Mouse (Mus musculus) embryonic facial prominence, embryonic 12.5 days (tissue): Measurements from ENCODE around the gene Ip6k1. TPM values are rescaled to one million over a fixed set of nuclear protein-coding genes. Genes with fewer than 3 reads are reported as not detected.
A peak's percentile ranks its signal among the peaks of the same experiment; 100 is the strongest.
"Not testable (repeated sequence)": the region's sequence is repeated elsewhere in the genome, so short reads cannot be mapped to it uniquely, and the experiment has no call there.

Source experiments
- ATAC-seq: fragments of 200-750 bp; cut with Nextera tagmentation; 2 replicates; pipeline ENCODE4 v1.8.0; 2017; ENCODE audit not compliant: insufficient number of reproducible peaks, insufficient read depth, low FRiP score, low TSS enrichment
- H3K27ac ChIP-seq: fragments of 300-500 bp; sonication (generic); 2 replicates; pipeline ENCODE4 v1.5.1; 2016; ENCODE audit warnings: mild to moderate bottlenecking
- H3K27me3 ChIP-seq: fragments of 300-500 bp; sonication (generic); 2 replicates; pipeline ENCODE4 v1.6.1; 2016; ENCODE audit warnings: mild to moderate bottlenecking, moderate library complexity
- H3K36me3 ChIP-seq: fragments of 300-500 bp; sonication (generic); 2 replicates; pipeline ENCODE4 v1.6.1; 2016; ENCODE audit warnings: mild to moderate bottlenecking
- H3K4me1 ChIP-seq: fragments of 300-500 bp; sonication (generic); 2 replicates; pipeline ENCODE4 v1.6.1; 2016
- H3K4me2 ChIP-seq: fragments of 300-500 bp; sonication (generic); replicated peaks from 2 replicates; pipeline ENCODE4 v1.6.1; 2016; ENCODE audit warnings: mild to moderate bottlenecking, moderate library complexity
- H3K4me3 ChIP-seq: fragments of 300-500 bp; sonication (generic); 2 replicates; pipeline ENCODE4 v1.5.1; 2016; ENCODE audit warnings: mild to moderate bottlenecking
- H3K9ac ChIP-seq: fragments of 300-500 bp; sonication (generic); 2 replicates; pipeline ENCODE4 v1.6.1; 2016; ENCODE audit warnings: mild to moderate bottlenecking, moderate library complexity
- H3K9me3 ChIP-seq: fragments of 300-500 bp; sonication (generic); 2 replicates; pipeline ENCODE4 v1.6.1; 2016; ENCODE audit warnings: mild to moderate bottlenecking, moderate library complexity
- WGBS: fragments of 180-500 bp; shearing (Covaris S2); methylation state at CpG from one replicate; pipeline ENCODE4 v1.1.7; 2016; 5-methylcytosine and 5-hydroxymethylcytosine counted together
- polyA plus RNA-seq: library from polyadenylated mRNA; unstranded; fragments of >200 nt; fragmentation: Nextera tagmentation; extraction: Ambion mirVana; gene quantifications from 2 replicates; pipeline ENCODE4 v1.2.1, GENCODE M21; 2016

Gene Ip6k1
- polyA plus RNA-seq, 1 experiment from 2014 or later, result 85.6 TPM

GRCm38 (mm10) chr9:108003531-108003890 lies 1.2 kb downstream of the Ip6k1 start:
- H3K27me3 ChIP-seq, result no peaks in the 10 kb centered on the region
- no peak for ATAC-seq
- H3K4me3 ChIP-seq, result peak overlapping the region; percentile 82
- H3K4me2 ChIP-seq, result peak overlapping the region; percentile 84
- peak overlapping the region; percentile 90 for H3K9ac ChIP-seq
- no peaks in the 10 kb centered on the region for H3K36me3 ChIP-seq
- WGBS, result 10% methylated on average over 8 of the region's 8 CpGs
- peaks cover 20% of the 10 kb centered on the region for H3K4me1 ChIP-seq
- H3K9me3 ChIP-seq, result no peaks in the 10 kb centered on the region
- H3K27ac ChIP-seq, result peak overlapping the region; percentile 94

- peaks cover 7% of the 10 kb centered on the region for H3K36me3 ChIP-seq
- H3K4me3 ChIP-seq, result no peak overlapping the region
- no peak overlapping the region for H3K27ac ChIP-seq
- 88% methylated on average over 5 of the region's 5 CpGs for WGBS
- H3K27me3 ChIP-seq, result no peaks in the 10 kb centered on the region
- no peak overlapping the region for H3K4me2 ChIP-seq
- H3K4me1 ChIP-seq, result peaks cover 18% of the 10 kb centered on the region
- H3K9ac ChIP-seq, result no peak overlapping the region
- H3K9me3 ChIP-seq, result no peaks in the 10 kb centered on the region
- ATAC-seq, result no peak
These were observed 5.7 kb downstream of the Ip6k1 start for GRCm38 (mm10) chr9:108008041-108008440.

GRCm38 (mm10) chr9:108010385-108010784 lies 8.1 kb downstream of the Ip6k1 start:
- no peak for ATAC-seq
- no peak overlapping the region for H3K4me3 ChIP-seq

GRCm38 (mm10) chr9:108013577-108013976 lies 11.3 kb downstream of the Ip6k1 start:
- not testable (repeated sequence) for H3K4me2 ChIP-seq, H3K27me3 ChIP-seq, H3K4me1 ChIP-seq, H3K9ac ChIP-seq, ATAC-seq, H3K27ac ChIP-seq, H3K9me3 ChIP-seq, H3K4me3 ChIP-seq
- 93% methylated on average over 2 of the region's 2 CpGs for WGBS
- H3K36me3 ChIP-seq, result peaks cover 21% of the 10 kb centered on the region

More at GRCm38 (mm10) chr9:108010385-108010784, 8.1 kb downstream of the Ip6k1 start:
- no peak overlapping the region for H3K9ac ChIP-seq
- H3K4me1 ChIP-seq, result no peaks in the 10 kb centered on the region
- H3K36me3 ChIP-seq, result peaks cover 10% of the 10 kb centered on the region
- H3K27ac ChIP-seq, result no peak overlapping the region
- no peaks in the 10 kb centered on the region for H3K9me3 ChIP-seq
- no peaks in the 10 kb centered on the region for H3K27me3 ChIP-seq
- H3K4me2 ChIP-seq, result no peak overlapping the region

GRCm38 (mm10) chr9:108017127-108017526 lies 14.8 kb downstream of the Ip6k1 start:
- Histone ChIP-seq H3K4me1 (no peaks in the 10 kb centered on the region), H3K9ac (no peak overlapping the region), H3K36me3 (peaks cover 21% of the 10 kb centered on the region), H3K4me3 (no peak overlapping the region), H3K9me3 (no peaks in the 10 kb centered on the region), H3K27me3 (no peaks in the 10 kb centered on the region), H3K27ac (no peak overlapping the region), H3K4me2 (no peak overlapping the region)
- ATAC-seq, result no peak
- WGBS, result 80% methylated on average over 3 of the region's 3 CpGs

GRCm38 (mm10) chr9:108020741-108021140 lies 18.4 kb downstream of the Ip6k1 start:
- Histone ChIP-seq H3K4me2 (no peak overlapping the region), H3K27ac (no peak overlapping the region), H3K4me1 (no peaks in the 10 kb centered on the region), H3K36me3 (peaks cover 26% of the 10 kb centered on the region), H3K4me3 (no peak overlapping the region), H3K27me3 (no peaks in the 10 kb centered on the region), H3K9me3 (no peaks in the 10 kb centered on the region), H3K9ac (no peak overlapping the region)
- no peak for ATAC-seq
- WGBS, result 89% methylated on average over 1 of the region's 1 CpGs

GRCm38 (mm10) chr9:108023216-108023615 lies 20.9 kb downstream of the Ip6k1 start:
- 86% methylated on average over 3 of the region's 3 CpGs for WGBS
- Histone ChIP-seq H3K36me3 (peaks cover 39% of the 10 kb centered on the region), H3K9ac (no peak overlapping the region)

GRCm38 (mm10) chr9:108026584-108026983 lies 24.3 kb downstream of the Ip6k1 start:
- Histone ChIP-seq H3K27ac (no peak overlapping the region), H3K4me1 (no peaks in the 10 kb centered on the region), H3K27me3 (no peaks in the 10 kb centered on the region), H3K4me2 (no peak overlapping the region), H3K9me3 (no peaks in the 10 kb centered on the region), H3K4me3 (no peak overlapping the region), H3K36me3 (peaks cover 57% of the 10 kb centered on the region), H3K9ac (no peak overlapping the region)
- WGBS, result 85% methylated on average over 3 of the region's 3 CpGs
- no peak for ATAC-seq

More at GRCm38 (mm10) chr9:108023216-108023615, 20.9 kb downstream of the Ip6k1 start:
- H3K9me3 ChIP-seq, result no peaks in the 10 kb centered on the region
- no peak overlapping the region for H3K4me2 ChIP-seq
- no peaks in the 10 kb centered on the region for H3K4me1 ChIP-seq
- no peak overlapping the region for H3K27ac ChIP-seq
- no peaks in the 10 kb centered on the region for H3K27me3 ChIP-seq
- no peak for ATAC-seq
- no peak overlapping the region for H3K4me3 ChIP-seq

GRCm38 (mm10) chr9:108027867-108028266 lies 25.6 kb downstream of the Ip6k1 start:
- Histone ChIP-seq H3K27me3 (no peaks in the 10 kb centered on the region), H3K4me1 (no peaks in the 10 kb centered on the region), H3K4me2 (no peak overlapping the region), H3K4me3 (no peak overlapping the region), H3K27ac (no peak overlapping the region), H3K36me3 (peaks cover 69% of the 10 kb centered on the region), H3K9me3 (no peaks in the 10 kb centered on the region), H3K9ac (no peak overlapping the region)
- no peak for ATAC-seq
- 98% methylated on average over 3 of the region's 3 CpGs for WGBS

- Histone ChIP-seq H3K9me3 (no peaks in the 10 kb centered on the region), H3K4me2 (no peak overlapping the region), H3K27me3 (no peaks in the 10 kb centered on the region), H3K4me3 (no peak overlapping the region), H3K27ac (no peak overlapping the region), H3K36me3 (peaks cover 70% of the 10 kb centered on the region), H3K4me1 (no peaks in the 10 kb centered on the region), H3K9ac (no peak overlapping the region)
- 88% methylated on average over 5 of the region's 5 CpGs for WGBS
- ATAC-seq, result no peak
These were observed 29.8 kb downstream of the Ip6k1 start for GRCm38 (mm10) chr9:108032126-108032525.

- no peak for ATAC-seq
- peaks cover 62% of the 10 kb centered on the region for H3K36me3 ChIP-seq
- no peaks in the 10 kb centered on the region for H3K4me1 ChIP-seq
- WGBS, result 92% methylated on average over 2 of the region's 2 CpGs
- H3K4me3 ChIP-seq, result no peak overlapping the region
- H3K27ac ChIP-seq, result no peak overlapping the region
- H3K4me2 ChIP-seq, result no peak overlapping the region
- no peaks in the 10 kb centered on the region for H3K27me3 ChIP-seq
- no peak overlapping the region for H3K9ac ChIP-seq
- H3K9me3 ChIP-seq, result no peaks in the 10 kb centered on the region
These were observed 33.2 kb downstream of the Ip6k1 start for GRCm38 (mm10) chr9:108035331-108036156.

GRCm38 (mm10) chr9:108044751-108045492 lies 42.6 kb downstream of the Ip6k1 start:
- Histone ChIP-seq H3K27ac (no peak overlapping the region), H3K9ac (no peak overlapping the region), H3K9me3 (no peaks in the 10 kb centered on the region), H3K4me2 (no peak overlapping the region), H3K4me3 (no peak overlapping the region), H3K36me3 (peaks cover 66% of the 10 kb centered on the region), H3K4me1 (peaks cover 14% of the 10 kb centered on the region), H3K27me3 (no peaks in the 10 kb centered on the region)
- 96% methylated on average over 8 of the region's 8 CpGs for WGBS
- ATAC-seq, result no peak
